Mouse (Mus musculus): ENCODE measurements at regions not wholly inside any gene's neighbourhood (a gene's known extent, or its start where the extent isn't known, plus 50 kb on each side); places are given as distances from the start of the nearest gene placed in this dataset.

GRCm38 (mm10) chr2:117432010-117432409, 89.2 kb upstream of the Rasgrp1 start:
- H3K27me3 ChIP-seq (ENCODE audit: control insufficient read depth, insufficient read depth, low read length) = no peaks in the 10 kb centered on the region
- DNase-seq (ENCODE audit: extremely low read depth, low read depth, low spot score) = no peak
- no peaks in the 10 kb centered on the region for H3K36me3 ChIP-seq (ENCODE audit: control insufficient read depth, insufficient read depth, low read length)
- H3K4me1 ChIP-seq (ENCODE audit: control insufficient read depth, insufficient read depth, low read length) = no peaks in the 10 kb centered on the region
- 50% methylated on average over 6 of the region's 6 CpGs for WGBS
- TF ChIP-seq CTCF (IDR thresholded peaks at IDR 0.05; ENCODE audit: low read depth, low read length) = no peak
- TF ChIP-seq POLR2A (IDR thresholded peaks at IDR 0.05; ENCODE audit: extremely low read depth, insufficient read depth, low read length) = no peak
- H3K79me2 ChIP-seq (ENCODE audit: control insufficient read depth, insufficient read depth, low read length) = no peaks in the 10 kb centered on the region
- H3K27ac ChIP-seq (replicated peaks; ENCODE audit: insufficient read depth, low read depth, low read length) = no peak overlapping the region
- H3K4me3 ChIP-seq (ENCODE audit: insufficient read depth, low read depth, low read length) = no peak overlapping the region
- H3K9ac ChIP-seq (ENCODE audit: low read depth, low read length) = no peak overlapping the region

GRCm38 (mm10) chr2:117432923-117433322, 90.1 kb upstream of the Rasgrp1 start:
- H3K79me2 ChIP-seq (ENCODE audit: control insufficient read depth, insufficient read depth, low read length) = no peaks in the 10 kb centered on the region
- no peaks in the 10 kb centered on the region for H3K27me3 ChIP-seq (ENCODE audit: control insufficient read depth, insufficient read depth, low read length)
- WGBS = 65% methylated on average over 2 of the region's 2 CpGs
- H3K27ac ChIP-seq (replicated peaks; ENCODE audit: insufficient read depth, low read depth, low read length) = no peak overlapping the region
- no peak for DNase-seq (ENCODE audit: extremely low read depth, low read depth, low spot score)
- H3K9ac ChIP-seq (ENCODE audit: low read depth, low read length) = no peak overlapping the region
- H3K4me1 ChIP-seq (ENCODE audit: control insufficient read depth, insufficient read depth, low read length) = no peaks in the 10 kb centered on the region
- TF ChIP-seq POLR2A (IDR thresholded peaks at IDR 0.05; ENCODE audit: extremely low read depth, insufficient read depth, low read length) (no peak), CTCF (IDR thresholded peaks at IDR 0.05; ENCODE audit: low read depth, low read length) (no peak)
- no peaks in the 10 kb centered on the region for H3K36me3 ChIP-seq (ENCODE audit: control insufficient read depth, insufficient read depth, low read length)
- no peak overlapping the region for H3K4me3 ChIP-seq (ENCODE audit: insufficient read depth, low read depth, low read length)

- H3K4me3 ChIP-seq (ENCODE audit: insufficient read depth, low read depth, low read length) = no peak overlapping the region
- no peaks in the 10 kb centered on the region for H3K4me1 ChIP-seq (ENCODE audit: control insufficient read depth, insufficient read depth, low read length)
- TF ChIP-seq POLR2A (IDR thresholded peaks at IDR 0.05; ENCODE audit: extremely low read depth, insufficient read depth, low read length) (no peak), CTCF (IDR thresholded peaks at IDR 0.05; ENCODE audit: low read depth, low read length) (no peak)
- H3K9ac ChIP-seq (ENCODE audit: low read depth, low read length) = no peak overlapping the region
- H3K36me3 ChIP-seq (ENCODE audit: control insufficient read depth, insufficient read depth, low read length) = no peaks in the 10 kb centered on the region
- no peak overlapping the region for H3K27ac ChIP-seq (replicated peaks; ENCODE audit: insufficient read depth, low read depth, low read length)
- H3K27me3 ChIP-seq (ENCODE audit: control insufficient read depth, insufficient read depth, low read length) = no peaks in the 10 kb centered on the region
- no peak for DNase-seq (ENCODE audit: extremely low read depth, low read depth, low spot score)
- 73% methylated on average over 2 of the region's 2 CpGs for WGBS
- H3K79me2 ChIP-seq (ENCODE audit: control insufficient read depth, insufficient read depth, low read length) = no peaks in the 10 kb centered on the region
Observed at GRCm38 (mm10) chr2:117433482-117433881, 90.7 kb upstream of the Rasgrp1 start.

GRCm38 (mm10) chr2:117438079-117438478, 95.3 kb upstream of the Rasgrp1 start:
- H3K9ac ChIP-seq (ENCODE audit: low read depth, low read length) = no peak overlapping the region
- H3K4me3 ChIP-seq (ENCODE audit: insufficient read depth, low read depth, low read length) = no peak overlapping the region
- no peaks in the 10 kb centered on the region for H3K36me3 ChIP-seq (ENCODE audit: control insufficient read depth, insufficient read depth, low read length)
- WGBS = 81% methylated on average over 12 of the region's 12 CpGs
- H3K27me3 ChIP-seq (ENCODE audit: control insufficient read depth, insufficient read depth, low read length) = no peaks in the 10 kb centered on the region
- DNase-seq (ENCODE audit: extremely low read depth, low read depth, low spot score) = no peak
- no peaks in the 10 kb centered on the region for H3K79me2 ChIP-seq (ENCODE audit: control insufficient read depth, insufficient read depth, low read length)
- H3K4me1 ChIP-seq (ENCODE audit: control insufficient read depth, insufficient read depth, low read length) = no peaks in the 10 kb centered on the region
- TF ChIP-seq POLR2A (IDR thresholded peaks at IDR 0.05; ENCODE audit: extremely low read depth, insufficient read depth, low read length) (no peak), CTCF (IDR thresholded peaks at IDR 0.05; ENCODE audit: low read depth, low read length) (no peak)
- H3K27ac ChIP-seq (replicated peaks; ENCODE audit: insufficient read depth, low read depth, low read length) = no peak overlapping the region

- 56% methylated on average over 8 of the region's 8 CpGs for WGBS
- TF ChIP-seq POLR2A (IDR thresholded peaks at IDR 0.05; ENCODE audit: extremely low read depth, insufficient read depth, low read length) = no peak
- peak; percentile 81 for TF ChIP-seq CTCF (IDR thresholded peaks at IDR 0.05; ENCODE audit: low read depth, low read length)
- Histone ChIP-seq H3K27me3 (ENCODE audit: control insufficient read depth, insufficient read depth, low read length) (no peaks in the 10 kb centered on the region), H3K9ac (ENCODE audit: low read depth, low read length) (no peak overlapping the region), H3K4me1 (ENCODE audit: control insufficient read depth, insufficient read depth, low read length) (no peaks in the 10 kb centered on the region), H3K79me2 (ENCODE audit: control insufficient read depth, insufficient read depth, low read length) (no peaks in the 10 kb centered on the region), H3K4me3 (ENCODE audit: insufficient read depth, low read depth, low read length) (no peak overlapping the region), H3K27ac (replicated peaks; ENCODE audit: insufficient read depth, low read depth, low read length) (no peak overlapping the region), H3K36me3 (ENCODE audit: control insufficient read depth, insufficient read depth, low read length) (no peaks in the 10 kb centered on the region)
- DNase-seq (ENCODE audit: extremely low read depth, low read depth, low spot score) = peak; percentile 44
Observed at GRCm38 (mm10) chr2:117438586-117439371, 96.0 kb upstream of the Rasgrp1 start.

Measured in liver, adult 2 months (tissue).